Mouse (Mus musculus) limb, embryonic 10.5 days (tissue): ENCODE results near the gene Nedd1. TPM values are rescaled to one million over a fixed set of nuclear protein-coding genes. Genes with fewer than 3 reads are reported as not detected.

Experiments
- DNase-seq: peaks from one replicate; pipeline ENCODE4 v3.0.0-alpha.2; 2017; ENCODE audit warnings: low spot score
- H3K27ac ChIP-seq: fragments of 300-500 bp; sonication (generic); 2 replicates; pipeline ENCODE4 v1.5.1; 2016; ENCODE audit warnings: mild to moderate bottlenecking
- H3K27me3 ChIP-seq: fragments of 300-500 bp; sonication (generic); 2 replicates; pipeline ENCODE4 v1.6.1; 2016; ENCODE audit warnings: low read depth, mild to moderate bottlenecking; ENCODE audit not compliant: poor library complexity, severe bottlenecking
- H3K36me3 ChIP-seq: fragments of 300-500 bp; sonication (generic); 2 replicates; pipeline ENCODE4 v1.6.1; 2016; ENCODE audit warnings: mild to moderate bottlenecking, moderate library complexity
- H3K4me1 ChIP-seq: fragments of 300-500 bp; sonication (generic); 2 replicates; pipeline ENCODE4 v1.6.1; 2016
- H3K4me3 ChIP-seq: fragments of 300-500 bp; sonication (generic); 2 replicates; pipeline ENCODE4 v1.5.1; 2016; ENCODE audit warnings: mild to moderate bottlenecking, moderate library complexity
- H3K9me3 ChIP-seq: fragments of 300-500 bp; sonication (generic); replicated peaks from 2 replicates; pipeline ENCODE4 v1.6.1; 2016; ENCODE audit warnings: mild to moderate bottlenecking
- WGBS: fragments of 180-500 bp; shearing (Covaris S2); methylation state at CpG from one replicate; pipeline ENCODE4 v1.1.7; 2016; 5-methylcytosine and 5-hydroxymethylcytosine counted together
- polyA plus RNA-seq: library from polyadenylated mRNA; unstranded; fragments of >200 nt; fragmentation: Nextera tagmentation; extraction: Ambion mirVana; gene quantifications from 2 replicates; pipeline ENCODE4 v1.2.1, GENCODE M21; 2016

Nedd1 gene
- polyA plus RNA-seq: 42.1 and 47.7 TPM in 2 replicates

DNA sequence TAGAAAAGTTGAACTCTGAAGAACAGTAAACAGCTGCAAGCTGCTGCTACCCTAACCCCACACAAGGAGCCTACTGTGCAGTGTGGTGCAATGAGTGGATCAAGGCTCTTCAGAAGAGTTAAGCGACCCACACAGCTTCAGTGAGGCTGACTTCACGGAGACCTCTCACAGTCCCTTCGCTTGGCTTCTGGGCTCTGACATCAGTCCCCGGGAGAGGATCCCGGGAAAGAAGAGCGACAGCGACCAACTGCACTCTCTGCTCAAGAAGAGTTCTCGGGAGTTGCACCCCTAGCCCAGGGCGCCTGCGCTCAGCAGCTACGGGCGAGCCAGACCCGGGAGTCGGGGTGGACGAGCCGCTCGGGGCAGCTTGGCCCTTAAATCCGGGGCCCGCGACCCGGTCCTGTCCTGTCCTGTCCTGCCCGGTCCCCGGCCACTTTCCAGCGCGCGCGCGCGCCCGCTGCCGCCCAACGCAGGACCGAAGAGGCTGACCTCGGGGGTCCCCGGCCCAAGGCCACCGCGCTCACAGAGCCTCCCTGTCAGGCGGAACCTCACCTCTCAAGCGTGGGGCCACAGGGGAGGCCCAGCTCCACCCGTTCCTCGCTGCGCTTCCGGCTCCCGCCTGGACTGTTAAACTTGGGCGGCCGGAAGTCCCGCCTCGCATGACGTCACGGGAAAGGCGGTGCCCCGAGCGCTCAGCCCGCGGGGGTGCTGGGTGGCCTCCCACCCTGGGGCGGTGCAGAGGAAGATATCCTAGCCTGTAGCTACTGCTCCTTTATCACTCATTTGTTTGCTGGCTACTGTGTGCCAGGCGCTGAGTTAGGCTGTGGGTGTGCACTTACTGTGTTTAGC lies at the start of gene Nedd1:
Gene Nedd1, minus strand, starts transcription at position 650 of the 849 bp plus-strand sequence.
- H3K36me3 ChIP-seq: peaks cover 20% of the 10 kb centered on the region
- WGBS: under 1% methylated on average over 56 of the region's 57 CpGs
- DNase-seq: peak; percentile 96
- peaks cover 3% of the 10 kb centered on the region; the same call in 1 of the 2 replicates for H3K4me1 ChIP-seq
- H3K9me3 ChIP-seq: no peaks in the 10 kb centered on the region
- H3K27me3 ChIP-seq: no peaks in the 10 kb centered on the region
- H3K4me3 ChIP-seq: peak within 1 kb of the TSS; percentile 93
- peak within 1 kb of the TSS; percentile 98 for H3K27ac ChIP-seq

GRCm38 (mm10) chr10:92754359-92754758 lies 32.1 kb upstream of the Nedd1 start:
- Histone ChIP-seq H3K9me3 (no peaks in the 10 kb centered on the region), H3K4me1 (no peaks in the 10 kb centered on the region), H3K27me3 (no peaks in the 10 kb centered on the region), H3K4me3 (no peak overlapping the region), H3K27ac (no peak overlapping the region), H3K36me3 (no peaks in the 10 kb centered on the region)
- 92% methylated on average over 5 of the region's 5 CpGs for WGBS
- no peak for DNase-seq

DNA sequence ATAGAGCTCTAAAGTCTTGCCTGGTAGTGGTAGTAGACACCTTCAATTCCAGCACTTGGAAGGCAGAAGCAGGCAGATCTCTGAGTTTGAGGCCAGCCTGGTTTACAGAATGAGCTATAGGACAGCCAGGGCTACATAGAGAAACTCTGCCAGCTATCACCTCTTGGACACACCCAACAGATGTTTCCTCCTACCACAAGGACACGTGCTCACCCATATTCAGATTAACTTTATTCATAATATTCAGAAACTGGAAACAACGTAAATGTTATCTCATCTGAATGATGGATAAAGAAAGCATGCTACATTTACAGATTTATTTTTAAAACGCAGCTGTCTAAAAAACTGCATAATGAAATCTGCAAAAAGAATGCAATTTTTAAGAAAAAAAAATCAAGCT lies 8.1 kb upstream of the Nedd1 start:
- Histone ChIP-seq H3K36me3 (no peaks in the 10 kb centered on the region), H3K4me3 (no peak overlapping the region), H3K27ac (no peak overlapping the region), H3K4me1 (no peaks in the 10 kb centered on the region), H3K9me3 (no peaks in the 10 kb centered on the region), H3K27me3 (no peaks in the 10 kb centered on the region)
- WGBS: 94% methylated on average over 3 of the region's 3 CpGs
- no peak for DNase-seq

DNA sequence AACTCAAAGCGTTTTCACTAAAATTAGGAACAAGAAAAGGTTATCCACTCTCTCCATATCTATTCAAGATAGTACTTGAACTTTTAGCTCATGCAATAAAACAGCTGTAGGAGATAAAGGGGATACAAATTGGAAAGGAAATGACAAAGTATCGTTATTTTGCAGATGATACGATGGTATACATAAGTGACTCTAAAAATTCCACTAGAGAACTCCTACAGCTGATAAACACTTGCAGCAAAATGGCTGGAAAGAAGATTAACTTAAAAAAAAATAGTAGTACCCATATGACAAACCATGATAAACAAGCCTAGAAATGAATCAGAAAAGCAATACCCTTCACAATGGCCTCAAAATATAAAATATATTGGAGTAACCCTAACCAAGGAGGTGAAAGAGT lies 6.5 kb upstream of the Nedd1 start:
- Histone ChIP-seq H3K27me3 (no peaks in the 10 kb centered on the region), H3K36me3 (no peaks in the 10 kb centered on the region), H3K4me3 (no peak overlapping the region), H3K9me3 (no peaks in the 10 kb centered on the region), H3K27ac (no peak overlapping the region), H3K4me1 (no peaks in the 10 kb centered on the region)
- WGBS: 82% methylated on average over 3 of the region's 3 CpGs
- no peak for DNase-seq

DNA sequence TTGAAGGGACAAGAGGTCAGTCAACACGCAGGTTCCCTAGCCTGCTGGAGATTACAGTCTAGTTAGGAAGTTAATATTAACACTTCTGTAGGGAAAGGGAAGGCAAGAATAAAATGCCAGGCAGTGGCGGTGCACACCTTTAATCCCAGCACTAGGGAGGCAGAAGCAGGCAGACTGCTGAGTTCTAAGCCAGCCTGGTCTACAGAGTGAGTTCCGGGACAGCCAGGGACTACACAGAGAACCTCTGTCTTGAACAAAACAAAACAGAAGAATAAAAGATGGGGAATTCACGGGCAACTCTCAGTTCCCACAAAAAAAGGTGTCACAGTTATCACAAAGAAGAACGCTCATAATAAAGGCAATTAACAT lies 384 bp upstream of the Nedd1 start:
- no peak for DNase-seq
- Histone ChIP-seq H3K36me3 (peaks cover 14% of the 10 kb centered on the region), H3K27ac (peak overlapping the region; percentile 98), H3K9me3 (no peaks in the 10 kb centered on the region), H3K27me3 (no peaks in the 10 kb centered on the region), H3K4me1 (peaks cover 3% of the 10 kb centered on the region; the same call in 1 of the 2 replicates), H3K4me3 (peak overlapping the region; percentile 93)
- 49% methylated on average over 5 of the region's 5 CpGs for WGBS

DNA sequence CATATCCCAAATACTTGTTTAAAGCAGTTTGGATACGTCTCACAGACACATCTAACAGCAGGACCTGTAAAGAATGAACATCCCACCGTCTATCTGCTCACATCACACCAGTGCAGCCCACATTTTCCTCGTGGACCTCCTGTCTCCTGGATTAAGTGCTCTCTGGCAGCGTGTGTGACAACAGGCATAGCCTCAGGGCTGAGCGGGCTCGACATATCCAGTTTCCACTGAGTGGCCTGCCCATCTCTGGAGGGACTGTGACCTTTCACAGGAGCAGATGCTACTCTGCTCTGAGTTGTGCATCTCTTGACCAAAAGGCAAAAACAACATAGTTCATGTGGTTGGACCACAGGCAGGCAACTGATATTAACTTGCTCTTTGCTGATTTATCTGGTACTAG lies 23.2 kb downstream of the Nedd1 start:
- Histone ChIP-seq H3K36me3 (peaks cover 73% of the 10 kb centered on the region), H3K27ac (no peak overlapping the region), H3K4me3 (no peak overlapping the region), H3K9me3 (no peaks in the 10 kb centered on the region), H3K27me3 (no peaks in the 10 kb centered on the region), H3K4me1 (no peaks in the 10 kb centered on the region)
- no peak for DNase-seq
- WGBS: 85% methylated on average over 6 of the region's 6 CpGs

GRCm38 (mm10) chr10:92675056-92675455 lies 47.2 kb downstream of the Nedd1 start:
- no peaks in the 10 kb centered on the region for H3K9me3 ChIP-seq
- no peaks in the 10 kb centered on the region for H3K27me3 ChIP-seq
- H3K4me3 ChIP-seq: no peak overlapping the region
- WGBS: 92% methylated on average over 4 of the region's 4 CpGs
- H3K36me3 ChIP-seq: no peaks in the 10 kb centered on the region
- no peaks in the 10 kb centered on the region for H3K4me1 ChIP-seq
- DNase-seq: no peak
- H3K27ac ChIP-seq: no peak overlapping the region

GRCm38 (mm10) chr10:92671906-92672305 lies 50.3 kb downstream of the Nedd1 start:
- H3K27ac ChIP-seq: no peak overlapping the region
- H3K4me3 ChIP-seq: no peak overlapping the region
- no peaks in the 10 kb centered on the region for H3K4me1 ChIP-seq
- DNase-seq: no peak
- no peaks in the 10 kb centered on the region for H3K27me3 ChIP-seq
- H3K9me3 ChIP-seq: no peaks in the 10 kb centered on the region
- no peaks in the 10 kb centered on the region for H3K36me3 ChIP-seq
- WGBS: 97% methylated on average over 4 of the region's 4 CpGs

DNA sequence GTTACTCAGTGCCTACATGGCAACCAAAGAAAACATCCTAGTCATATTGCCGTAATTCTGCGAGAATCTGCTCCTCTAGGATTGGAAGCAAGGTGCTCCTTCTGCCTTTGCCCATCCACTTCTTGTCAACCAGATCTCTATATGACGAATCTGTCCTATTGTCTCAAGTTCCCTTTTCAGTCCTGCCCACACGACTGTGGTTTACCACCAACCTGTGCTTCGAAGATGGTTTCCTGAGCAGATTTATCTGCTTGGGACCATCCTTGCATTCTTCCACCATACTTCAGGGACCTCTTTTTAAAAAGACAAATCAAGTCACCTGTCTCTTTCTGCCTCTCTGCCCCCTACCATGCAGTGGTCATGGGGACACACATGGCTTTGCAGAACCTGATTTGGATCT lies 56.9 kb downstream of the Nedd1 start:
- H3K4me3 ChIP-seq: no peak overlapping the region
- 96% methylated on average over 5 of the region's 5 CpGs for WGBS

GRCm38 (mm10) chr10:92653266-92653665 lies 69.0 kb downstream of the Nedd1 start:
- no peak overlapping the region for H3K4me3 ChIP-seq
- H3K4me1 ChIP-seq: no peaks in the 10 kb centered on the region
- H3K9me3 ChIP-seq: no peaks in the 10 kb centered on the region
- H3K27me3 ChIP-seq: no peaks in the 10 kb centered on the region
- DNase-seq: no peak
- 80% methylated on average over 4 of the region's 4 CpGs for WGBS
- no peaks in the 10 kb centered on the region for H3K36me3 ChIP-seq
- H3K27ac ChIP-seq: no peak overlapping the region

More for the DNA sequence above, 56.9 kb downstream of the Nedd1 start:
- H3K27me3 ChIP-seq: no peaks in the 10 kb centered on the region
- no peaks in the 10 kb centered on the region for H3K4me1 ChIP-seq
- no peaks in the 10 kb centered on the region for H3K9me3 ChIP-seq
- DNase-seq: no peak
- no peak overlapping the region for H3K27ac ChIP-seq
- no peaks in the 10 kb centered on the region for H3K36me3 ChIP-seq

DNA sequence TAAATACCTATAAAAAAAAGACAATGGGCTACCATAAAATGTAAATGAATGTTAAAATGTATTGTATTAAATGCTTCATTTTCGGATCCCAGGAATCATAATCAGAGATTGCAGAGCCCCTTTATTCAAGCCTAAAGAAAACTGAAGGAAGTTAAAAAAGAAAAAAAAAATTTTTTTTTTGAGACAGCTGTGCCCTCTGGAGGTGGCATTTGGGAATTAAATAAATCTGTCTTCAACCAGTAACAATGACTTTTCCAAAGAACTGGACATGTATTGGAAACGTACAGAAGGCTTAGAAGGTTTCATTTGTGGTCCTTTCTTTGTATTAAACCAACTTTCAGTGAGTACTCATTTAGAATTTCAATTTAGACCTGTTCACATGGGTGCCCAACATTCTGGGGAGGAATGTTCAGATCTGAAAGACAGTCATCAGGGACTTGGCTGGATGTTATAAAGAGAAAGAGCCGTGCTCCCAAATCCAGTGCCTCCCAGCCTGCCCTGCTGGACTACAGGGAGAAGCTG lies 69.8 kb downstream of the Nedd1 start:
- Histone ChIP-seq H3K36me3 (no peaks in the 10 kb centered on the region), H3K4me1 (no peaks in the 10 kb centered on the region), H3K4me3 (no peak overlapping the region), H3K9me3 (no peaks in the 10 kb centered on the region), H3K27ac (no peak overlapping the region), H3K27me3 (no peaks in the 10 kb centered on the region)
- 53% methylated on average over 3 of the region's 3 CpGs for WGBS
- no peak for DNase-seq

DNA sequence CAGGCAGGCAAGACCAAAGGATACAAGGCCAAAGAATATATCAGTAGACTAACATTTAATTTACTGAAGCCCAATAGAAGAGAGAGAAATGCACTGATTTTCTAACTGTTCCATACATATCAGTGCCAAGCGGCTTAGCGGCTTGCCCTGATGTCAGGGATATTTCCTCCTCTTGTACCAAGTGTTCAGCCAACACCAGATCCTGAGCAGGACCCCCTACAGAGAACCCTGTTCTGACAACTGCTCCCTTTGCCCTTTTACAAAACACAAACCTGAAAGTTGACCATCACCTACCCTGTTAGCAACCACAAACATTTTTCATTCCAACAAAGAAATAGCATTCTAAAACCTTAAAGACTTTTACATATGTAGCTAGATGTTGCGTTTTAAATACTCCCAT lies 71.0 kb downstream of the Nedd1 start:
- Histone ChIP-seq H3K9me3 (no peaks in the 10 kb centered on the region), H3K36me3 (no peaks in the 10 kb centered on the region), H3K27me3 (no peaks in the 10 kb centered on the region), H3K4me1 (no peaks in the 10 kb centered on the region), H3K27ac (no peak overlapping the region), H3K4me3 (no peak overlapping the region)
- WGBS: 91% methylated on average over 3 of the region's 3 CpGs
- DNase-seq: no peak

GRCm38 (mm10) chr10:92649096-92649495 lies 73.1 kb downstream of the Nedd1 start:
- H3K4me3 ChIP-seq: no peak overlapping the region
- no peak for DNase-seq
- no peaks in the 10 kb centered on the region for H3K9me3 ChIP-seq
- WGBS: 84% methylated on average over 8 of the region's 8 CpGs
- no peak overlapping the region for H3K27ac ChIP-seq
- no peaks in the 10 kb centered on the region for H3K36me3 ChIP-seq
- no peaks in the 10 kb centered on the region for H3K27me3 ChIP-seq
- no peaks in the 10 kb centered on the region for H3K4me1 ChIP-seq
